Mouse (Mus musculus): ENCODE measurements around the gene Hnrnpul1. TPM values are rescaled to one million over a fixed set of nuclear protein-coding genes. Genes with fewer than 3 reads are reported as not detected.
"Not testable (repeated sequence)": the region's sequence is repeated elsewhere in the genome, so short reads cannot be mapped to it uniquely, and the experiment has no call there.

The Hnrnpul1 gene
- polyA plus RNA-seq, 1 experiment, result 70.2 TPM

- no peak for DNase-seq (ENCODE audit: low read depth)
- TF ChIP-seq POLR2A (IDR thresholded peaks at IDR 0.05; ENCODE audit: borderline replicate concordance, extremely low read depth, insufficient read depth, insufficient read length, poor library complexity, severe bottlenecking) (no peak), CTCF (IDR thresholded peaks at IDR 0.05; ENCODE audit: borderline replicate concordance, extremely low read depth, insufficient read depth, insufficient read length) (no peak)
These were observed 16.3 kb downstream of the Hnrnpul1 start for GRCm38 (mm10) chr7:25738277-25738676.

GRCm38 (mm10) chr7:25736920-25737319 lies 17.6 kb downstream of the Hnrnpul1 start:
- peak; percentile 36; the same call in 1 of the 2 replicates for TF ChIP-seq CTCF (IDR thresholded peaks at IDR 0.05; ENCODE audit: borderline replicate concordance, extremely low read depth, insufficient read depth, insufficient read length)
- no peak for TF ChIP-seq POLR2A (IDR thresholded peaks at IDR 0.05; ENCODE audit: borderline replicate concordance, extremely low read depth, insufficient read depth, insufficient read length, poor library complexity, severe bottlenecking)
- DNase-seq (ENCODE audit: low read depth), result no peak

GRCm38 (mm10) chr7:25734991-25735390 lies 19.6 kb downstream of the Hnrnpul1 start:
- DNase-seq (ENCODE audit: low read depth), result no peak
- TF ChIP-seq POLR2A (IDR thresholded peaks at IDR 0.05; ENCODE audit: borderline replicate concordance, extremely low read depth, insufficient read depth, insufficient read length, poor library complexity, severe bottlenecking), result no peak
- TF ChIP-seq CTCF (IDR thresholded peaks at IDR 0.05; ENCODE audit: borderline replicate concordance, extremely low read depth, insufficient read depth, insufficient read length), result no peak

- no peak for DNase-seq (ENCODE audit: low read depth)
- no peak for TF ChIP-seq POLR2A (IDR thresholded peaks at IDR 0.05; ENCODE audit: borderline replicate concordance, extremely low read depth, insufficient read depth, insufficient read length, poor library complexity, severe bottlenecking)
- TF ChIP-seq CTCF (IDR thresholded peaks at IDR 0.05; ENCODE audit: borderline replicate concordance, extremely low read depth, insufficient read depth, insufficient read length), result no peak
These were observed 23.1 kb downstream of the Hnrnpul1 start for GRCm38 (mm10) chr7:25731294-25732055.

GRCm38 (mm10) chr7:25729862-25730261 lies 24.7 kb downstream of the Hnrnpul1 start:
- no peak for TF ChIP-seq POLR2A (IDR thresholded peaks at IDR 0.05; ENCODE audit: borderline replicate concordance, extremely low read depth, insufficient read depth, insufficient read length, poor library complexity, severe bottlenecking)
- DNase-seq (ENCODE audit: low read depth), result no peak

- TF ChIP-seq POLR2A (IDR thresholded peaks at IDR 0.05; ENCODE audit: borderline replicate concordance, extremely low read depth, insufficient read depth, insufficient read length, poor library complexity, severe bottlenecking) (no peak), CTCF (IDR thresholded peaks at IDR 0.05; ENCODE audit: borderline replicate concordance, extremely low read depth, insufficient read depth, insufficient read length) (no peak)
- DNase-seq (ENCODE audit: low read depth), result no peak
These were observed 25.2 kb downstream of the Hnrnpul1 start for GRCm38 (mm10) chr7:25729396-25729795.

GRCm38 (mm10) chr7:25727800-25728199 lies 26.8 kb downstream of the Hnrnpul1 start:
- TF ChIP-seq CTCF (IDR thresholded peaks at IDR 0.05; ENCODE audit: borderline replicate concordance, extremely low read depth, insufficient read depth, insufficient read length) (no peak), POLR2A (IDR thresholded peaks at IDR 0.05; ENCODE audit: borderline replicate concordance, extremely low read depth, insufficient read depth, insufficient read length, poor library complexity, severe bottlenecking) (no peak)
- DNase-seq (ENCODE audit: low read depth), result no peak

- DNase-seq (ENCODE audit: low read depth), result no peak
- TF ChIP-seq POLR2A (IDR thresholded peaks at IDR 0.05; ENCODE audit: borderline replicate concordance, extremely low read depth, insufficient read depth, insufficient read length, poor library complexity, severe bottlenecking) (no peak), CTCF (IDR thresholded peaks at IDR 0.05; ENCODE audit: borderline replicate concordance, extremely low read depth, insufficient read depth, insufficient read length) (no peak)
These were observed 28.7 kb downstream of the Hnrnpul1 start for GRCm38 (mm10) chr7:25725886-25726285.

- not testable (repeated sequence) for DNase-seq (ENCODE audit: low read depth)
These were observed 32.8 kb downstream of the Hnrnpul1 start for GRCm38 (mm10) chr7:25721776-25722175.

GRCm38 (mm10) chr7:25720760-25721159 lies 33.8 kb downstream of the Hnrnpul1 start:
- no peak for TF ChIP-seq CTCF (IDR thresholded peaks at IDR 0.05; ENCODE audit: borderline replicate concordance, extremely low read depth, insufficient read depth, insufficient read length)
- no peak for TF ChIP-seq POLR2A (IDR thresholded peaks at IDR 0.05; ENCODE audit: borderline replicate concordance, extremely low read depth, insufficient read depth, insufficient read length, poor library complexity, severe bottlenecking)
- no peak for DNase-seq (ENCODE audit: low read depth)

GRCm38 (mm10) chr7:25719761-25720610 lies 34.6 kb downstream of the Hnrnpul1 start:
- peak; percentile 81 for DNase-seq (ENCODE audit: low read depth)
- TF ChIP-seq CTCF (IDR thresholded peaks at IDR 0.05; ENCODE audit: borderline replicate concordance, extremely low read depth, insufficient read depth, insufficient read length) (peak; percentile 97), POLR2A (IDR thresholded peaks at IDR 0.05; ENCODE audit: borderline replicate concordance, extremely low read depth, insufficient read depth, insufficient read length, poor library complexity, severe bottlenecking) (no peak)

Measured in brain, embryonic 14.5 days (tissue).